Mouse (Mus musculus) brain, embryonic 18.5 days (tissue): ENCODE measurements around the gene Cdc42bpg.
"Not testable (repeated sequence)": the region's sequence is repeated elsewhere in the genome, so short reads cannot be mapped to it uniquely, and the experiment has no call there.

ENCODE experiments used
- DNase-seq: peaks from one replicate; pipeline ENCODE4 v3.0.0-alpha.2; 2012; ENCODE audit warnings: low read depth, low spot score

The Cdc42bpg gene

GRCm38 (mm10) chr19:6296551-6297210 lies 9.6 kb upstream of the Cdc42bpg start:
- no peak for DNase-seq

- DNase-seq: no peak
Measured at GRCm38 (mm10) chr19:6297641-6298040, 8.6 kb upstream of the Cdc42bpg start.

GRCm38 (mm10) chr19:6299003-6299402 lies 7.3 kb upstream of the Cdc42bpg start:
- no peak for DNase-seq

GRCm38 (mm10) chr19:6299450-6300267 lies 6.6 kb upstream of the Cdc42bpg start:
- no peak for DNase-seq

- DNase-seq: no peak
Measured at GRCm38 (mm10) chr19:6300402-6300841, 5.8 kb upstream of the Cdc42bpg start.

GRCm38 (mm10) chr19:6302114-6302513 lies 4.1 kb upstream of the Cdc42bpg start:
- DNase-seq: no peak

GRCm38 (mm10) chr19:6302522-6302921 lies 3.7 kb upstream of the Cdc42bpg start:
- DNase-seq: no peak

- DNase-seq: no peak
Measured at GRCm38 (mm10) chr19:6303831-6304230, 2.4 kb upstream of the Cdc42bpg start.

GRCm38 (mm10) chr19:6304787-6305516 lies 1.3 kb upstream of the Cdc42bpg start:
- no peak for DNase-seq

- DNase-seq: no peak
Measured at GRCm38 (mm10) chr19:6305517-6306115, 640 bp upstream of the Cdc42bpg start.

GRCm38 (mm10) chr19:6306586-6306985 lies 330 bp downstream of the Cdc42bpg start:
- DNase-seq: no peak

GRCm38 (mm10) chr19:6307733-6308531 lies 1.7 kb downstream of the Cdc42bpg start:
- no peak for DNase-seq

GRCm38 (mm10) chr19:6310181-6310580 lies 3.9 kb downstream of the Cdc42bpg start:
- DNase-seq: no peak

- DNase-seq: not testable (repeated sequence)
Measured at GRCm38 (mm10) chr19:6311783-6312182, 5.5 kb downstream of the Cdc42bpg start.

- no peak for DNase-seq
Measured at GRCm38 (mm10) chr19:6313796-6314195, 7.5 kb downstream of the Cdc42bpg start.

GRCm38 (mm10) chr19:6314513-6314912 lies 8.3 kb downstream of the Cdc42bpg start:
- DNase-seq: no peak

- DNase-seq: no peak
Measured at GRCm38 (mm10) chr19:6315573-6315972, 9.3 kb downstream of the Cdc42bpg start.

GRCm38 (mm10) chr19:6318145-6318544 lies 11.9 kb downstream of the Cdc42bpg start:
- DNase-seq: no peak

GRCm38 (mm10) chr19:6321358-6321757 lies 15.1 kb downstream of the Cdc42bpg start:
- DNase-seq: no peak

- DNase-seq: no peak
Measured at GRCm38 (mm10) chr19:6321786-6322621, 15.7 kb downstream of the Cdc42bpg start.
